Mouse (Mus musculus) spleen, postnatal 14 days (tissue): Measurements from ENCODE around the gene Fgfr2.

Experiments used
- DNase-seq, 2 experiments: peaks; one replicate each; pipeline ENCODE4 v3.0.0; 2021 to 2022; ENCODE audit warnings: low spot score in 2 of 2

The Fgfr2 gene

DNA sequence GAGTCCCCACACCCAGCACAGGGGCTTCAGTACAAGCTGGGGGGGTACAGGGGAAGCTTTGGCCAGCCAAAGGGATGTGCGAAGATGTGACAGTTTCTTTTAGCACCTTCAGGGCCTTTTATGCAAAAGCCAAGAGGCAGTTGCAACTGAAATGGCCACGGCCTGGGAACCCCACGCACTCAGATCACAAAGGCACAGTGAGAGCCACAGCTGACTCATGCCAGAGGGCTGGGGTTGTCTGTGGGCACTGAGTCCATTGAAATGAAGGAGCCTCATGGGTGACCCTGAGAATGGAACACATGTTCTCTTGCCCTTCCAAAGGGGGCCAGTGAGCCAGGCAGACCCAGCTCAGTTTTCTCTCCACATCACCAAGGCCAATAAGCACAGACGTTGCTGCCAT is 114.5 kb downstream of the Fgfr2 start:
- DNase-seq = no peak

DNA sequence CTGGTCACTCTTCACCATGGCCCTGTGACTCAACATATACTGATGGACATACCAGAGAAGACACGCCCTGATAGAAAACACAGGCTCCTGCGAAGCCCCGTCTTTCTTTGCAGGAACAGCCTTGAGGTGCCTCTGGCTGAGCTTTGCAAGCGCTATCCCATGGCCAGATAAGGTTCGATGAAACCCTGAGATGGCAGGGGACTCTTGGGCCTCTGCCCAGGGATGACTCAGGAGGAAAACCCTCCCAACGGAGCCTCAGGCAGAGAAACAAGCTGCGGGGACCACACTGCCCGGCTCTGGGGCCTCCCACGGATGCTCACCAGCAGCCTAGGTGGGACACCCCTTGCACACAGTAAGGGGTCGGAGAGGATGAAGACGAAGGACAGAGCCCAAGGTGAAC is 115.8 kb downstream of the Fgfr2 start:
- no peak for DNase-seq

DNA sequence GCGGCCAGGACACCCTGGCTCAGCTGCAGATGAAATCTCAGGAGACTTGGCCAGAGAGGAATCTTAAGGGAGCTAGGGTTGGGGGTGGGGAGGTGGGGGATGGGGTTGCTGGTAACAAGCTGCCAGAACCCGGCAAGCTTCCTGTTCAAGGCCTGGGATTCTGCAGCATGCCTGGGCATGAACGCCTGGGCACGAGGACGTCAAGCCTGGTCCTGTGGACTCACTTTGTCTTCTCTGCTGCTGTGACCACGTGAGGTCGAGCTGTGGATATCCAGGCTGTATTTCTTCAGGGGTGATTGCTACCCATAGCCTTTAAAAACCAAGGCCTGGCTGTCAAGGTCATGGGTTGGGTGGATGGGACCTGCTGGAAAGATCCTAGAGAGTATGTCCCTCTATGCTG is 117.4 kb downstream of the Fgfr2 start:
- DNase-seq = no peak

DNA sequence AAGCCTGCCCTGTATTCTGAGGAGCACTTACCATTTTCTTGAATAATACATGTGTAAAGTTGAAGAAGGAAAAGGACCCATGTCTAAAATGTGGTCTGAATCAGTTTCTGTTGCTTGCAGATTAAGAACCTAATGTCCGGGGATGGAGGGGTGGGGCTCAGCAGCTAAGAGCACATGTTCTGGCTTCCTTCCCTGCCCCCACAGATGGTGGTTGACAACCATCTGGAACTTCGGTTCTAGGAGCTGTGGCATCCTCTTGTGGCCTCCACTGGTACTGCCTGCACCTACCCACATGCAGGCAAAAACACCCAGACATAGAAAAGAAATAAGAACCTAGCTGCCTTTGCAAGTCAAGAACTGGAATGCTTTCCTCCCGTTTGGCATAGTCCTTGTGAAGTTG is 119.7 kb downstream of the Fgfr2 start:
- DNase-seq = peak; percentile 41 to 67

DNA sequence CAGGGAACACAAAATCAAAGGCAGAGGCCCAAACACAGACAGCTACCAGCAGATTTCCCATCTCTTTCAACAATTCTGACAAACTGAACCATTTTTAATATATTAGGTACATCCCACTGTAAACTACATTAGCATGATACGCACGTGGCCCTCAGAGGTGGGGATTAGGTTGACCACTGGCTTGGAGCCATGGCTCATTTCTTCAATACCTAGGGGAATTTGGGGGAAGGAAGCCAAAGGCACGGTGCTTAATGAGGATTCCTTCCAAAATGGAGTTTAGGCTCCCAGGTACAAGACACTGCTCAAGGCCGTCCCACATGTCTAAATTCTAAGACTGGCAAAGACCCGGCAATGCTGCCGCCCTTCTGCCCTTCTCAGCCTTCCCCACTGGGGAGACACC is 120.9 kb downstream of the Fgfr2 start:
- DNase-seq = no peak

DNA sequence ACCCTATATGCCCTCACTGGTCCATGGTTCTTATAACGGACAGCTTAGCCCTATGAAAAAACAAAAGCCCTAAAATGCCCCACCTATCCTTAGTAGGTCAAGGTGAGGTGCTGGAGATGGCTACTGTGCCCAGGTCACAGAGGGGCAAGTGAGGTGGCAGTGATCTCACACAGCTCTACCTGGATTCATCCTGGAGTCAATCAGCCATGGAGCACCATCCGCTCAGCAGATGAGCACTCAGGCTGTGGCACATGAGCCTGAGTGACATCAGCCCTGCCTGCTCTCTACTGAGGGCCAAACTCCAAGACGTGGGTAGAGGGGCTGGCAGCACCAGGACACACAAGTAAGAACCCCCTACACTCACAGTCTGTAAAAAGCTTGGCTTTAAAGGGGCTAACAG is 121.8 kb downstream of the Fgfr2 start:
- DNase-seq = no peak

DNA sequence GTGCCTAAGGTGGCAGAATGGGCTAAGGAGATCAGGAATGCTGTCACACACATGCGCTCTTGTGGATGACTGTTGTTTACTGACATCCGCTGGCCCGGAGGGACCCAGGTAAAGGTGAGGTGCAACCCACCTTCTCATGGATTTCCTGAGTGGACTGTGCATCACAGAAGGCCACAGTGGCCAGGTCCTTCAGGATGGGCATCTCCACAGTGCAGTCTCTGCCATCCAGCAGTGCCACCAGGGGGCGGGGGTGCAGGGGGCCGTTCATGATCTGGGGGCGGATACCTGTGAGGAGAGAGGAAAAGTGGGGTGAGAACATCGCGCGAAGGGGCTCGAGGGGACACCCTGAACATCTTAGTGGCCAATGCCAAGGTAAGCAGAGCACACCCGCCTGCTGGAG is 124.1 kb downstream of the Fgfr2 start:
- no peak for DNase-seq

DNA sequence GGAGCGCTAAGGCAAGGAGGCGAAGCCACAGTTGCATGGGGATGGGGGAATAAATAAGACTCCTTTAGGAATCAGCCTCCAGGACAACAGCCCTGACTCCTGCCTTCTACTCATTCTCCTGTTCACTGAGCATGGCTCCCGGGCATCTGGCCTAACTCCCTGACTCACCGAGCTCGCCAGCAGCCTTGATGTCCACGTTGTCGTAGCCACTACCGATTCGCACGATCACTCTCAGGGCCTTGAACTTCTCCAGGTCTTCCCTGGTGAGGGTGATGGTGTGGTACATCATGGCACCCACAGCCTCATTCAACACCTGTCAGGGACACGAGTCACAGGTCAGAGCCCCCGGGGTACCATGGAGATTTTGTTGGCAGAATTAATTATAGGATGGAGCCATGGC is 124.5 kb downstream of the Fgfr2 start:
- no peak for DNase-seq

DNA sequence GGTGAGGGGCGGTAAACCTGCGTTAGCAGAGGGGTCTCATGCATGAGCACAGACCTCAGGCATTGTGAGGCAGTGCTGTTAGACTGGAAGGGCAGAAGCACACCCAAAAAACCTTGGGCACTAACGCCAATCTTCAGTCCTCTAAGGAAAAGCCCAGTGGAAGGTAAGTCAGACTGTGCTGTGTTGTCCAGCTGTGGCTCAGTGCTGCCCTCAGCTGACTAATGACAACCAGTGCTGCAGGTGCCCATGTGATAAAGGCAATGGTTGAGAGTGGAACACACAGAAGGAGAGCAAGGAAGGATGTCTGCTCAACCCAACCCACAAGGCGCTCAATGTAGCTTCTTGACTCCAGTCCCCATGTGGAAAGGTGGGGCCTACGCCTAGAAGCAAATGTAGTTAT is 126.8 kb downstream of the Fgfr2 start:
- no peak for DNase-seq

DNA sequence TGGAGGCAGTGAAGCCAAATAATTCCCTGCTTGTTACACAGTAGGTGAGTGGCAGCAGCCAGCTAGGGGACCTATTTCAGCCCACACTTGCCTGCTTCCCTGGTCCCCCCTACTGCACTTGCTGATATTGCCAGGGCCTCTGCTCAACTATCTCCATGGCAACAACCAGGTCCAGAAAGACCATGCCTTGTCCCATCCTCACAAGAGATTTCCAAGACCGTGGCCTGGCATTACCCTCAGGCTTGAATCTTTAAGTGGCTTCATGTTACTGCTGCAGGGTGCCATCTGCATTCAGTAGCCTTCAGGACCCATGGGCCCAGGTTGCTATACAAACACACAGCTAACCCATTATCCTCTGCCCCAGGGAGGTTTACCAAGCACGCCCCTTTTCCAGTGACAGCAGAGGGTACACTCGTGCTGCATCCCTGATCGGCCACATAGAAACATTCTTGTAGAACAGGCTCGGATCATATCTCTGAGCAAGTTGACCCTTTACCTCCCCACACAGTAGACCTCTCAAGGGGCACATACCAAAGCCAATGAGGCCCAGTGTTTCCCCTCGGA is 128.4 kb downstream of the Fgfr2 start:
- DNase-seq = no peak

DNA sequence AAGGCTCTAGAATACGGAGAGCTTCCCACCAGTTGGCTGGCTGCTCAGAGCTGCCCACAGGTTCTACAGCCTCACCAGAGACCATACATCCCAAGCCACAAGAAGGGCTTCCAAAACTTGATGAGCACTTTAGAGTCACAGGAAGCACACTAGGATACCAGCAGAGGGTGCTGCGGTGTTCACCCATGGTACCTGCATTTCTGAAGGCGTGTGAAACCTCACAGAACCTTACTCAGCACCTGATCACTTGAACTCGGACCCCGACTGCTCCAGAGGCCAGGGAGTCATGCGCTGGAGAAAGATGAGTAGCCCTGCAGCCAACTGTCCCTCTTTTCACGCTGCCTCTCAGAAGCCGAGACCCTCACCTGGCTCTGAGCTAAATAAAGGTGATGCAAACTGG is 129.0 kb downstream of the Fgfr2 start:
- no peak for DNase-seq

DNA sequence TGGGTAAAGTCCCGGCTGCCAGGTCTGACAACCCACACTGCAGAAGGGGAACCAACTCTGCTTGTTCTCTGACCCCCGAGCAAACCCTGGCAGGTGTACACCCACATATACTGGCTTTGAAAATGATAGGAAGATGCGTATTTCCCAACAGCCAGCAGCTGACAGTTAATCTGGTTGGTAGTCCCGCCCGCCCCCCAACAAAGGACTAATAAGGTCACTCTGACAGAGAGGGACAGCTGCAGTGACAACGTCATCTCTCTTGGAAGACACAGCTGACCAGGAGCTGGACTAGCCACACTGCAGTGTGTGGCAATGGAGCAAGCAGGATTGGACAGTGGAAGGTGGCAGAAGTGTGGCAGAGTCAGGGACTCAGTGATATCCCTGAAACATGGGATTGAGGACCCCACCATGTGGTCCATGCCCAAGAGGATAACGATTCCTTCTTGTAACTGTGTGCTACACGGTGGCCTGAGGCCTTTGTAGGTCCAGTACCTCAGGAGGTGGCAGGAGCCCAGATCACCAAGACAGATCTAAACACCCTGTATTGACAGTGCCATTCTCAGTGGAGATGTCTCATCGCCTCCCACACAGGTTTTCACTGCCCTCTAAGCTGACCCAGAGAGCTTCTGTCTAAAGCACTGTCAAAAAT is 130.1 kb downstream of the Fgfr2 start:
- no peak for DNase-seq

DNA sequence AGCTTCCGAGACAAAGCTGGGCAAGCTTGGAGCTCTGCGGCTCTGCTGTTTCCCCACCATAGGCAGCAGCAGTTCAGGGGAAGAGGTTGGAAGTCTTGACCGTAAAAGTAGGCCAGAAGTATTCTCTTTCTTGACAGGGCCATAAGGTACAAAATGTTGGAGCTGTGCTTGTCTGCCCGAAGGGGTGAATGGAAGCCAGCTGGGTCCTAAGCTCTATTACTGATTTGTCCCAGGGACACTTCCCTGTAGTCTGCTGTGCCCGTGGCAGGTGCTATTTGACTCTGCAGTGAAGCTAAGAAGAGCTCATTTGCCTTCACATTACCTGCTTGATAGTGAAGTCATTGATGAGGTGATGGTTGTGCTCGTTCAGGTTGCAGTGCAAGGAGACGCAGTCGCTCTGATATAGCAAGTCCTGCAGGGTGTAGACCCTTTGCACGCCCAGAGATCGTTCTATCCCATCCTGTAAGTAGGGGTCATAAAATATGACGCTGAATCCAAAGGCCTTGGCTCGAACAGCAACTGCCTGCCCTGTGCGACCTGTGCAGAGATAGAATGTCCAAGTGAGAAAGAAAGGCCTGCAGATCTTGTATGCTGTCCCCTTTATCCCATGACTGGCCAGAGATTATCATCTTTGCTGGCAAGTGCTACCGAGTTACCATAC is 131.8 kb downstream of the Fgfr2 start:
- no peak for DNase-seq

DNA sequence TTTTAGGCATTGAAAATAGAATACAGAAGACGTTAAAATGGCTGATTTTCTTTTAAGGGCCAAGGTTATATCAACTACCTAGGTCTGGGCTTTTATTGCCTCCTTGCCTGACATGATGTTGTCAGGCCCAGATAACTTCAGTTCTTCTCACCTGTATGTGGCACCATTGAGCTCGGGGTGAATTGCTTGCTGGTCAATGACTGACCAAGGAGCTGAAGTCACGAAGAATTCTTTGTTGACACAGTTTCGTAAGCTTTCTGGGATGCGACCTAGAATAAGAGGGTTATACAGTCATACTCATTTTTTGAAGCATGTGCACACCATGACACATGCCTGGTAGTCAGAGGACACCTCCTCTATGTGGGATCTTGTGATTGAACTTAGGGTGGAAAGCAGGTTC is 133.3 kb downstream of the Fgfr2 start:
- DNase-seq = no peak

DNA sequence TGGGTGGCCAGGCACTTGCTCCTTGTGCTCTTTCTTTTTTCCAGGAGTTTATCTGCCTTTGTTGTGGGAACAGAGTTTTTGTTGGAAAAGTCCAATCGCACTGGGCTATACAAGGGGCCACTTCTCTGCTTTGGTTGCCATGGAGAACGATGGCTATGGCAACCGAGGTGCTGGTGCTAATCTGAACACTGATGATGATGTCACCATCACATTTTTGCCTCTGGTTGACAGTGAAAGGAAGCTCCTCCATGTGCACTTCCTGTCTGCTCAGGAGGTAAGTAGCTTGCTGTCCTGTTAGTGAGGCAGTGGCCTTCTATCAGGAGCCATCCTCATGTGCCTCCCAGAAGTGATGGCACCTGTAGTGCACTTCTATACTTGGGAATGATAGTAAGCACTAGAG is 140.5 kb downstream of the Fgfr2 start:
- no peak for DNase-seq

DNA sequence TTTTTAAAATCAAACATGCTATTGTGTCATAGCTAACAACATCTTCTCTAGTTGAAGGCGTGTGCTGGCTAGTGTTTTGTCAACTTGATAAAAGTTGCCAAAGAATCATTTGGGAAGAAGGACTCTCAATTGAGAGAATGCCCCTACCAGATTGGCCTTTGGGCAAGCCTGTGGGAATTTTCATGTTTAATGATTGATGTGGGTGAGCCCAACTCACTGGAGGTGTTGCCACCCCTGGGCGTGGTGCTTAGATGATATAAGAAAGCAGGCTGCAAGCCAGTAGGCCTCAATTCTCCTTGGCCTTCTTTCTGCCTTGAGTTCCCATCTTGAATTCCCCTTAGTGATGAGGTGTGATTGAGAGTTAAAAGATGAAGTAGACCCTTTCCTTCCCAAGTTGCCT is 145.2 kb downstream of the Fgfr2 start:
- no peak for DNase-seq

DNA sequence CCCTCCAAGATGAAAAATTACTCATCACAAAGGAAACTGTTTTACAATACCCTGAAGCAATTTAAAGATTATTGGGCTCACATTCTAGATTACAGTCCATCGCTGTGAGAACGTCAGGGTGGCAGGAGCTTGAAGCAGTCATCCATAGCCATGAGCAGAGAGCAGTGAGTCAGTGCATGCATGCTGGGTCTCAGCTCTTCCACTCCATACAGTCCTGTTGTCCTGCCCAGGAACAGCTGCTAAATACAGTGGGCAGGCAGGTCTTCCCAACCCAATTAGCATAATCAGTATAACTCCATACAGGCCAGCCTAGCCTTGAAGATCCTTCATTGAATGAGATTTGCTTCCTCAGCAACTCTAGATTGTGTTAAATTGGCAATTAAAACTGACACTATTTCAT is 147.1 kb downstream of the Fgfr2 start:
- DNase-seq = no peak

DNA sequence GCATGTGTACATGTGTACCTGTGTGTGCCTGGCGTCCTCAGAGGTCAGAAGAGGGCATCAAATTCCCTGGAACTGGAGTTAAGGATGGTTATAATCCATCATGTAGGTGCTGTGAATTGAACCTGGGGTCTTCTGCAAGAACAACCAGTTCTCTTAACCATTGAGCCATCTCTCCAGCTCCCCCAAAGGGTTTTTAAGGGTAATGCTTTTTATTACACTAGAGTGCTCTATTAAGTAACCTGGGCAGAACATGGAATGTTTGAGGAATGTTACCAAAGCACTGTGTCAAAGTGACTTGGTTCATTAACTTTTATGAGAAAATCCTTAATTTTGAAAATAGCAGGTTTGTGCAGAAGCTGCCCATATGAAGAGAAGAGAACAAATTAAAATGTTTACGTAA is 151.1 kb downstream of the Fgfr2 start:
- no peak for DNase-seq

DNA sequence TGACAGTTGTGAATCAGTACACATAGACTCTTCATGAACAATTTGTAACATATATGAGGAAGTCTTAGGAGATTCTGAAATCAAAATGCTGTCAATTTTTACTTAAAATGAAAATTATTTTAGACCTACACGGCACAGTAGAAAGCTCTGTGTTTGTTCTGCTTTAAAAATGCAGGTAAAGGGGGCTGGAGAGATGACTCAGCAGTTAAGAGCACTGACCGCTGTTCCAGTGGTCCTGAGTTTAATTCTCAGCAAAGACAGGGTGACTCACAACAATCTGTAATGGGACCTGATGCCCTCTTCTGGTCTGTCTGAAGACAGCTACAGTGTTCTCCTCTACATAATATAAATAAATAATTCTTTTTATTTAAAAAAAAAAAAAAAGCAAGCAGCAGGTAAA is 157.4 kb downstream of the Fgfr2 start:
- DNase-seq = no peak

DNA sequence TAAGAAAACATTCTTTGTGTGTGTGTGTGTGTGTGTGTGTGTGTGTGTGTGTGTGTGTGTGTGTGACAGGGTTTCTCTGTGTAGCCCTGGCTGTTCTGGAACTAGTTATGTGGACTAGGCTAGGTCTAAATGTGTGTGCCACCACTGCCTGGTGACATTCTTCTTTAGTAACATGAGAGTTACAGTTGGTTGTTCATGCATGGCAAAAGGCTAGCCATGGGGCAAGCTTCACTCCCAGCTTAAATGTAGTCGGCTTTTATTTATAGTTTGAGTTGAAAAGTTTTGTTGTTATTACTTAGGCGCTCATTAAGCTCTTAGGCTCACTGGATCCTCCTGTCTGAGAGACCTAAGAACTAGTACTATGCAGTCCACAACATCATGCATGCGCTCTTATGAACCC is 158.8 kb downstream of the Fgfr2 start:
- DNase-seq = no peak

DNA sequence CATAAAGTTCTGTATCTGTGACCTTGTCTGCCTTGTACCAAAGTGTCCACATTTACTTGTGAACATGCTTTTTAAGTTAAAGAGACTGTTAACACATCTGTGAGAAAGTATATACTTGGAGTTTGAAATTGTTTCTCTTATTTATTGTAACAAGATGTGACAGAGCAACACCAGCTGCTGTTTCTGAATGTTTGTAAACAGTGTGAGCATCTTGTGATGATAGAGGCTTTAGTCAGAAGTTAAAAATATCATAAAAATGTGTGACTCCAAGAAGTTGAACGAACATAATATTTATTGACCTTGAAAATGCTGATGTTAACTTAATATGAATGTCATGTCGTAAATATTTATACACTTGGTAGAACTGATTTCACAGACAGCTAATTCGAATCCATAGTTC is 172.5 kb downstream of the Fgfr2 start:
- DNase-seq = no peak

DNA sequence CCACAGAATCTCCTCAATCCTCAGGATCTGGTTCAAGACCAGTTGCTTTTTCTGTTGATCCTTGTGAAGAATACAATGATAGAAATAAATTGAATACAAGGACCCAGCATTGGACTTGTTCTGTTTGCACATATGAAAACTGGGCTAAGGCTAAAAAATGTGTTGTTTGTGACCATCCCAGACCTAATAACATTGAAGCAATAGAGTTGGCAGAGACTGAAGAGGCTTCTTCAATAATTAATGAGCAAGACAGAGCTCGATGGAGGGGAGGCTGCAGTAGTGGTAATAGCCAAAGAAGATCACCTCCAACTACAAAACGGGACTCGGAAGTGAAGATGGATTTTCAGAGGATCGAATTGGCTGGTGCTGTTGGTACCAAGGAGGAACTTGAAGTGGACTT is 173.2 kb downstream of the Fgfr2 start:
- no peak for DNase-seq

DNA sequence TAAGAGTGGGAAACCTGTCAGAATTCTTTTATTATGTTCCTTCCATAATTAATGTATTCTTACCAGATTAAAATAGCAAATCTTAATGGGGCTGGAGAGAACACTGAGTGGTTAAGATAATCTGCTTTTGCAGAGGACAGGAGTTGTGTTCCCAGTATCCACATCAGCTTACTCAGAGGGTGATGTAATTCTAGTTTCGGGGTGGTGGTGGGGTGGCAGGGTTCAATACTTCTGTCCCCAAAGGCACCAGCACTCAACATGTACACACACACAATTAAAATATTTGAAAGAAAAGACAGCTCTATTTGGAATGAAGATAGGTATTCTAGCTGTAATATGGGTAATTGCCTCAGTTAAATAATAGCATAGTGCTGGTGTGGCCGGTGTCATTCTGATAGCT is 182.6 kb downstream of the Fgfr2 start:
- no peak for DNase-seq

DNA sequence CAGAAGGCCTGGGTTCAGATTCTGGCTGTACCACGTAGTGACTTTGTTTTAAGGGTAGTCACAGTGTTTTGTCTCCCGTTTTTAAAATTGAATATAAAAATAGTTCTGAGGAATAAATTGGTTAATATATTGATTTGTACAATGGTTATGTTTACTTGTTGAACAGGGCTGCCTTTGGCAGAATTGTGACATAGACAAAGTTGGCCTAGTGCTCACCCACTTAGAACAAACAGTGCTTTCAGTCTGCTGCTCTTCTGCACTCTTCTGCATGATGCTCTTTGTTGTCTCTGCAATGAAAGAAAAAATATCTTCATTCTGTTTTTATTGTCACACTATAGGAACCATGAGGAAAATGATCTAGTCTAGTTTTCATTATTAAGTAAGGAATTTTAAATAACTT is 184.0 kb downstream of the Fgfr2 start:
- DNase-seq = no peak
